Mouse (Mus musculus): Measurements from ENCODE around the gene Noxred1. TPM values are rescaled to one million over a fixed set of nuclear protein-coding genes. Genes with fewer than 3 reads are reported as not detected.

Noxred1 gene
- polyA plus RNA-seq, 1 experiment: 0.55 TPM

Other genes starting within 250 kb of the Noxred1 start
- gene Zdhhc22, start 248.3 kb downstream of the Noxred1 start, polyA plus RNA-seq (2012; rRNA removed): not detected in 2 replicates
- 0.22 and 0.27 TPM in 2 replicates for gene Tmem63c, start 217.4 kb downstream of the Noxred1 start, polyA plus RNA-seq (2012; rRNA removed)
- gene Ngb, start 136.2 kb downstream of the Noxred1 start, polyA plus RNA-seq (2012; rRNA removed): 1.6 and 1.8 TPM in 2 replicates
- gene Gstz1, start 91.6 kb downstream of the Noxred1 start, polyA plus RNA-seq (2012; rRNA removed): 47.6 and 57.2 TPM in 2 replicates
- gene Pomt2, start 90.8 kb downstream of the Noxred1 start, polyA plus RNA-seq (2012; rRNA removed): 6.5 and 8.7 TPM in 2 replicates
- gene Samd15, start 39.0 kb downstream of the Noxred1 start, polyA plus RNA-seq (2012; rRNA removed): 0.07 TPM in 1 of 2 replicates, not detected in the other
- 1.3 and 2.3 TPM in 2 replicates for gene Tmed8, start 38.3 kb downstream of the Noxred1 start, polyA plus RNA-seq (2012; rRNA removed)
- gene Vipas39, start 27.5 kb upstream of the Noxred1 start, polyA plus RNA-seq (2012; rRNA removed): 33.4 and 38.6 TPM in 2 replicates
- gene Ahsa1, start 27.7 kb upstream of the Noxred1 start, polyA plus RNA-seq (2012; rRNA removed): 55.9 and 60.9 TPM in 2 replicates
- 0.25 and 0.32 TPM in 2 replicates for gene Ism2, start 61.0 kb upstream of the Noxred1 start, polyA plus RNA-seq (2012; rRNA removed)
- gene Sptlc2, start 149.6 kb upstream of the Noxred1 start, polyA plus RNA-seq (2012; rRNA removed): 39.2 and 49.1 TPM in 2 replicates
- gene Slirp, start 205.2 kb upstream of the Noxred1 start, polyA plus RNA-seq (2012; rRNA removed): 21.4 and 21.7 TPM in 2 replicates
- gene Alkbh1, start 205.3 kb upstream of the Noxred1 start, polyA plus RNA-seq (2012; rRNA removed): 11.6 and 12.7 TPM in 2 replicates
- 8.9 and 9.9 TPM in 2 replicates for gene Snw1, start 233.5 kb upstream of the Noxred1 start, polyA plus RNA-seq (2012; rRNA removed)